Mouse (Mus musculus) hindbrain, embryonic 13.5 days (tissue): Measurements from ENCODE around the gene Clec4n. TPM values are rescaled to one million over a fixed set of nuclear protein-coding genes. Genes with fewer than 3 reads are reported as not detected.

ENCODE experiments used
- polyA plus RNA-seq: library from polyadenylated mRNA; unstranded; fragments of >200 nt; fragmentation: Nextera tagmentation; extraction: Ambion mirVana; gene quantifications from 2 replicates; pipeline ENCODE4 v1.2.1, GENCODE M21; 2015

Gene Clec4n
- polyA plus RNA-seq, 1 experiment from 2014 or later, result 1.2 TPM

Other genes starting within 250 kb of the Clec4n start
- not detected in 2 replicates for gene Clec4a4, start 239.5 kb upstream of the Clec4n start, polyA plus RNA-seq
- not detected in 2 replicates for gene Clec4b1, start 179.9 kb upstream of the Clec4n start, polyA plus RNA-seq
- gene Clec4a2, start 123.4 kb upstream of the Clec4n start, polyA plus RNA-seq, result 1.0 and 1.4 TPM in 2 replicates
- gene Clec4b2, start 57.0 kb upstream of the Clec4n start, polyA plus RNA-seq, result not detected in 2 replicates
- gene Clec4d, start 32.3 kb downstream of the Clec4n start, polyA plus RNA-seq, result not detected in 2 replicates
- not detected in 2 replicates for gene Clec4e, start 60.0 kb downstream of the Clec4n start, polyA plus RNA-seq
- not detected in 2 replicates for gene Vmn2r19, start 78.5 kb downstream of the Clec4n start, polyA plus RNA-seq
- not detected in 2 replicates for gene Vmn2r20, start 188.3 kb downstream of the Clec4n start, polyA plus RNA-seq